Mouse (Mus musculus) urinary bladder, adult 18-20 months (tissue): ENCODE data around the gene Ces3b.
"Not testable (repeated sequence)": the region's sequence is repeated elsewhere in the genome, so short reads cannot be mapped to it uniquely, and the experiment has no call there.

ENCODE experiments used
- DNase-seq, 2 experiments: peaks; one replicate each; pipeline ENCODE4 v3.0.0; 2022; ENCODE audit warnings: low spot score in 2 of 2, mixed read lengths in 2 of 2

The Ces3b gene

DNA sequence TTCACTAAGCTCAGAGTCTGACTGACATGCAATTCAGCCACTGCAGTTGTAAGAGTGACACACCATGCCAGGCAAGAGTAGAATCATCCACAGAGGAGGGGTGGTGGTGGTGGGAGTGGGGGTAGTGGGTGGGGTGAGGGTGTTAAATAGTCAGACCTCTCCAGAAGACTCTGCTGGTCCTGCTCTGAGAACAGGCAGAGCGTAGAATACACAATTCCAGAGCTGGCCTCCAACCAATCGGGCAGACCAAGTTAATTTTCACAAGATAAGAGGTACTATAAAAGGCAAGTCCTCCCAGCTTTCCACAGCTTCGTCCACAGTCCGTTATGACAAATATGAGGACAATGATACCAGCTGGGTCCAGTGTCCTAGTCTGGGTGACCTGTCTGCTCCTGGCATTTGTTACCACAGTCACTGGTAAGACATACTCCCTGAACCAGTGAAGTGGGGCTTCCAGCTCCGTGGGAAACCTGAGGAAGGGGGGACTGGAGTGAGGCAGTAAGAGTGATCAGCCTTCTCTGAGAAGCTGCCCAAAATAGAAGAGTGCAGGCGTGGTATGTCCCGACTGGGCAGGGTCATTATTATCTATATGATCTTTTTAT, at the start of gene Ces3b:
Gene Ces3b (plus strand): TSS at position 305 of the 602 bp plus-strand sequence.
- no peak for DNase-seq

GRCm38 (mm10) chr8:105043510-105043909, 40.0 kb upstream of the Ces3b start:
- DNase-seq, result no peak

DNA sequence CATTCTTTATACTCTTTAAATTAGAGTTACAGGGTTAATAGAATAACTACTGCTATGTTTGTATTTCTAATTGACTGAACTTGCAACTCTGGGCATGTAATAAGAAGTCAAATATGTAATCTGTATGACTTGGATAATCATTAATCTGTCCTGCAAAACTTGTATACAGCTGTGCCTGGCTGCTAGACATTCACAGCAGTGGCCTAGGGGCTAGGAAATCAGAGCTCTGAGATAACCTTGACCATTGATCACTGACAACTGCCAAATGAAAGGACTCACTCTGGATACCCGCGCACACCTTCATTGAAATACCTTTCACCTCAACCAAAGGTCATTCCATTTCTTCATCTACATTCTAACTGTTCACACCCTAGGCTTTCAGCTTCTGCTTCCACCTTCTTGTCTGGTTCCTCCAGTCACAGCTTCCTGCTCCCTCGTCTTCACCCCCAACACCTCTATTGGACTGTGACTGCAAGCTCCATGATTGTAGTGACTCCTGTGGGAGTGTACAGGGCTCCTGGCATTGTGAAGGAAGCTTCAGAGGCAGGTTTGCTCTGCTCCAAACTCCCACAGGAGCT, 37.6 kb upstream of the Ces3b start:
- DNase-seq, result no peak

- no peak for DNase-seq
Observed at GRCm38 (mm10) chr8:105048371-105048854, 35.1 kb upstream of the Ces3b start, which contains the start of gene Ces3a. Ces3a (plus strand) TSS chr8:105048601.

DNA sequence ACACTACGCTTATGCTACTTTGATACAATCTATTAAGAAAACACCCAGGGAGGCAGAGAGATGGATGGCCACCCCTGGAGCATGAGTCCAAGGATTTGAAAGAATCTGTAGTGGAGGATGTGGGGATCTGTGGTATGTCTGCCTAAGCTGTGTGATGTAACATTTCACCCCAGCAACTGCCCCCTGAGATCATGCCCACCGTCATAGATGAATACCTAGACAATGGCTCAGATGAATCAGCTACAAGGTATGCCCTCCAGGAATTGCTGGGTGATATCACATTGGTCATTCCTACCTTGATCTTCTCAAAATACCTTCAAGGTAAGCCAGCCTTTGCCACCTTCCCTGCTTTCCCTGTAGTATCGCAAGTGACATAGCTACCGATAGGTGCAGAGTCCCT, 27.3 kb upstream of the Ces3b start:
- no peak for DNase-seq

DNA sequence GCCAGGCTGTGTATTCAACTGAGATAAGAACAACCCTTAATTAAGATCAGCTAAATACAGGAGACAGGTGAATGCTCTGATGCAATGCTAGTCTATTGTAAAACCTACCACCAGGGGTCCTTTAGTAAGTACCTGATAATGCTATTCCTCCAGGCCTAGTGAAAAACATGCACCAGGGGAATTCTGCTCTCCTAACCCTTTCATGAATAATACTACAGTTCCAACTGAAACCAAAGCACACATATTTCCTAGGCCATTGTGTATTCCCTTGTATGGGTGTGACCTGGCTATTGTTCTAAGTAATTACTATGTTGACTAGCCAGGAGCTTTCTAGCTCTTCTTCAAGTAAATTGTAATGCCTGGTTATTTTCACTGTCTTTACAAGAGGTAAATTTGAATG, 23.5 kb upstream of the Ces3b start:
- no peak for DNase-seq

DNA sequence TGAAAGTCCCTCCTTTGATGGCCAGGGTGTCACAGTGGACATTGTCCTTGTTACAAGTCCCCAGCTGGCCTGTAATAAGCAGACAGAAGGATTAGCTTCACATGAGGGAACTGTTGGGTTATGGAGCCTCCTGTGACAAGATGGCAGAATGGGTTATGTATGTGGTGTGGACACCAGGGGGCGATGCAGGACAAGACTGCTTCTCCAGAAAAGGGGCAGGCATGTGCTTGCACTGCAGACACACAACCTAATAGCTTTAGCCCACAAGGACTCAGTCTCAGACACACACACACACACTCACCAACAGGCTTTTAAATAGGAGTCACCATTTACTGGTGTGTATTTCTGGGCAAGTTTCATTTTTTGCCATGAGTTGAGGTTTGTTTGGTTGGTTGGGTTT, 16.8 kb upstream of the Ces3b start:
- no peak for DNase-seq

DNA sequence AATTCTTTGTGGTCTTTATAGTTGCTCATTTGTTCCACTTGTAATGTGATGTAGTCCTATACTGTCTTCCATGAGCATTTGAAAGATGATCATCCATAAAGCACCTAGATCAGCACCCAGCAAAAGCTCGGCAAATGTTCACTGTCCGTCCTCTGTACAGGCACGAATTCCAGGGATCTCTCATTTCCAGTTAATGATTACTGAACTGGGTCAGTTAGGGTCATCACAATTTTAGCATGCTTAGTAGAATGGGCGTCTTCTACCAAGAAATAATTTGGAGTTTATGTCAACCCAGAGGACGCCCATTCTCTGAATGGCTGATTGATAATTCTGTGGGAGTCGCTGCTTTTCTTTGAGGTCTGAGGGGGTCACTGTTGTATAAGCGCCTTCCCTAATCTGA, 15.6 kb upstream of the Ces3b start:
- not testable (repeated sequence) for DNase-seq

- DNase-seq, result no peak
Observed at GRCm38 (mm10) chr8:105068971-105069370, 14.6 kb upstream of the Ces3b start.

DNA sequence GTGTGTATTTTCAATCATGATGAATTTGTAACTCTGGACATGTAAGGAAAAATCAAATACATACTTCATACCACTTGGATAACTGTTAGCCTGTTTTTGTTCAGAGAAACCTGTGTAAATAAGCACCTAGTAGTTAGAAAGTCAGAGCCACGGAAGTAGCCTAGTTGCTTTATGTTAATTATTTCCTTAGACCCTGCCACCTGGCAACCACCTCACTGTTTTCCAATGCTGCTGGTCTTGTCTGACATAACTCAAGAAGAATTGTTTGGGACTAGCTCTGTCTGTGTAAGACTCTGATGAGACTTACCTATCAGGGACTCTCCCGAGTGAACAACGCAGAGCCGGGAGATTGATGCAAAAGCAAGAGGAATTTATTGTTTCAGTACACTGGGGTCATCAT, 7.0 kb upstream of the Ces3b start:
- DNase-seq, result no peak

DNA sequence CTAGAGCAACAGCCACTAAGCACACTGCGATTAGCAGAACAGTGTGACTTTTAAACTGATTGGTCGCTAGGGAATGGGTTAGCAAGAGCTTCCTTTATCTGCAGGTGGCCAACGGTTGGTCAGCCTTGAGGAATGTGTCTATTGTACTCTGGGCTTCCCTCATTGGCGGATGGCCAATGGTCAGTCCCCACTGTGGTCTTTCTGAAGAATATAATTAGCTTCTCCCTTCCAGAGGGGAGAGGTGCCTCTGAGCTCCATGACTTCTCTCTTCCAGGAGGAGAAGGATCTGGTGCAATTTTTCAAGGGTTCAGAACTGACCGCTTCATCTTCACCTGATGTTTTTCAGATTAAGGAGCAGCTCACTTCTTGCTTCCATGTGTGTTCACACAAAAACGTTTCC, 6.5 kb upstream of the Ces3b start:
- DNase-seq, result no peak

DNA sequence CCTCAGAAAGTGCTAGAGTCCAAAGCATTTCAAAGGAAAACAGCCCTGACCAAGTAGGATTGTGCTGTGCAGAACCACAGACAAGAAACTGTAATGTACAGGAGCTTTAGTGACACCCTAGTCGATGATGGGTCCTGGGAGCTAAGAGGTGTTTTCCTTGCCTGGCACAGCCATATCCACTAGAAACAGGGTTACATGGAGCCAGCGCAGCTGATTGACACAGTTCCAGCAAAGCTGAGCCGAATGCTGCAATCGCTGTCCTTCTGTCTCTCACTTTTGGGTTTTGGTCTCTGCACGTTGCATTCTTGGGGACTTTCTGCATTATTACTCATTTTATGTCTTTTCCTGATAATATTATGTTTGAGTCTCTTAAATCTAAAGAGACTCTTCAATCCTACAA, 5.0 kb upstream of the Ces3b start:
- no peak for DNase-seq

GRCm38 (mm10) chr8:105080814-105081336, 2.7 kb upstream of the Ces3b start:
- DNase-seq, result no peak

DNA sequence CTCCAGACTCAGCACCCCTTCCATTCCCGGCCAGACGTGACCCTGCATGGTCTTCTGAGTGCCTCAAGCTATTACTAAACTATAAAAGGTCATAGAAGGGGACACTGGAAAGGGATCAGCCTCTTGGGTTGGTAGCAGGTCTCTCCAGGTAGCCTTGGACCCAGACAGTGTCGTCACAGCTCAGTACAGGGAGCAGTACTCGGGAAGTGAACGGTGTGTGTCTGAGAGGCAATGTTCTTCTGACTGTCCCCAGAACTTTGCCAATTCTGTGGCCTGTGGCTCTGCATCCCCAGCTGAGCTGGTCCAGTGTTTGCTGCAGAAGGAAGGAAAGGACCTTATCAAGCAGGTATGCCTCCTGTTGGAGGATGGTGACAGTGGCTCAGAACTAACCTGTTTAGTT, 4.6 kb downstream of the Ces3b start:
- not testable (repeated sequence) for DNase-seq

DNA sequence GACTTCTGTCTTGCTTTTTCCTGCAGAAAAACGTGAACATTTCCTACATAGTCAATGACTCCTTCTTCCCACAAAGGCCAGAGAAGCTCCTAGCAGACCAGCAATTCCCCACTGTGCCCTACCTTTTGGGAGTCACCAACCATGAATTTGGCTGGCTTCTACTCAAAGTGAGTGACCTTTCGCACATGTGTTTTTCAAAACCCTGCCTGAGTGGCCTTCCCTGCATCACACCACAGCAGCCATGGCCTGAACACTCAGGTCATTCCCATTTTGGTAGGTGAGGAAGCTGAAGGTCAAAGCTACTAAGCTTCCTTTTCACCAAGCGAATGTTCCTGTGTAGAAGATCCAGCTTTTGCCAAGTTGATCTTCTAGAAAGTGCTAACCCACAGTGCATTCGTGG, 5.0 kb downstream of the Ces3b start:
- no peak for DNase-seq

DNA sequence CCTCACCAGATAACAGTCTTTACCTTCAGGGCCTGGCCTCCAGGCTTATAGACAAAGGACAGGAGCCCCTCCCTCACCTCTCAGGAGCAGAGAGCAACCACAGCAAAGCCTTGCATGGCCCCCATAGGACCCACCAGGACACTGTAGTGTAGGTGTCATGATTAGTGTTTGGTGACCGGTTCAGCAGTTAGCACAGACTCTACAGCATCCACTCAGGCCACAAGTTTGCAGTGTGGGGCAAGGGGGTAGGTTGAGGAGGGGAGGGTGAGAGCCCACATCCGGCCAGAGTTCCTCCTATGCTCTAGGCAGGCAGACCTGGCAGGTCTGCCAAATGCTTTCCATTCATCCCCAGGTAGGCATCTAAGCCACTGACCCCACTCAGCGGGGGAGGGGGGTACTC, 10.4 kb downstream of the Ces3b start:
- DNase-seq, result no peak

- DNase-seq, result not testable (repeated sequence)
Observed at GRCm38 (mm10) chr8:105102101-105102785, 18.7 kb downstream of the Ces3b start.

DNA sequence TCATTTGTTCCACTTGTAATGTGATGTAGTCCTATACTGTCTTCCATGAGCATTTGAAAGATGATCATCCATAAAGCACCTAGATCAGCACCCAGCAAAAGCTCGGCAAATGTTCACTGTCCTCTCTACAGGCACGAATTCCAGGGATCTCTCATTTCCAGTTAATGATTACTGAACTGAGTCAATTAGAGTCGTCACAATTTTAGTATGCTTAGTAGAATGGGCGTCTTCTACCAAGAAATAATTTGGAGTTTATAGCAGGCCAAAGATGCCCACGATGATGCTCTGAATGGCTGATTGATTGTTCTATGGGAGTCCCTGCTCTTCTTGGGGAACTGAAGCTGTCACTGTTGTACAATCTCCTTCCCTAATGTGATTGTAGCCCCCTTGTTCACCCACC, 20.1 kb downstream of the Ces3b start:
- DNase-seq, result not testable (repeated sequence)

GRCm38 (mm10) chr8:105104220-105104619, 20.7 kb downstream of the Ces3b start:
- no peak for DNase-seq

- DNase-seq, result no peak
Observed at GRCm38 (mm10) chr8:105129864-105130263, 46.3 kb downstream of the Ces3b start.

- no peak for DNase-seq
Observed at GRCm38 (mm10) chr8:105131509-105131908, 48.0 kb downstream of the Ces3b start, which contains the start of gene Ces4a. Ces4a (plus strand) TSS chr8:105131800.

DNA sequence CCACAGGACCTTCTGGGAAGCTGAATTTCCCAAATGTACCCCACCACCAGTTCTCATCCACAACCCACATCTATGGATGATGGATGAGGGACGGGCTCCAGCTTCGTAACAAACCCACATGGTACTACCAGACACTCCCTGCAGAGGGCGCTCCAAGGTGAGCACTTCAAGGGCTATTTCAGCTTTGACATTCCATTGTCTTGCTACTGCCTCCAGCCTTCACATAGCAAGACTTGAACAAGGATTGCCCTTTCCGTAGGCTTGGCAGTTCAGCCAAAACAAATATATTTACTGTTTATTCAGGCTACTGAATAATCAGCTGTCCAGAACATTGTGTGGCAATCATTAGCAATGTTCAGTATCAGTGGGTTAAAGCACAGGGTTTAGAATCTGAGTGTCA, 54.9 kb downstream of the Ces3b start:
- peak; percentile 40 to 67 for DNase-seq

DNA sequence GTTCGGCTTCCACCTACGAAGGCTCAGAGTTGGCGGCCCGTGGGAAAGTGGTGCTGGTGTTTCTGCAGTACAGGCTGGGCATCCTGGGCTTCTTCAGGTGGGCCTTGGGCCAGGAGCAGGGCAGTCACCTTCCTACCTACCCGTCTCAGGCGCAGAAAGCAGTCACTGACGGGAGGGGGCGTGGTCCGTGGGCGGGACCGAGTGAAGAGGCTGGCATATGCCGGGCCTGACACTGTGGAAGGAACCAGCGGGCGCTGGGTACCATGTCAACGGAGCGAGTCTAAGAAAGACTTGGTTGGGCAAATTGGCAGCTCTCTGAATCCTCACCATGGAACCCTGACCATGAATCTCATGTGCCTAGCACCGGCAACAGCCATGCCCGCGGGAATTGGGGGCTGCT, 58.8 kb downstream of the Ces3b start:
- no peak for DNase-seq
